Mouse (Mus musculus): ENCODE measurements around the gene BC053393. TPM values are rescaled to one million over a fixed set of nuclear protein-coding genes. Genes with fewer than 3 reads are reported as not detected.
"Not testable (repeated sequence)": the region's sequence is repeated elsewhere in the genome, so short reads cannot be mapped to it uniquely, and the experiment has no call there.

The BC053393 gene
- total and polyA plus RNA-seq, 2 experiments from 2014 or later = 0.07 TPM; not detected in 1

DNA sequence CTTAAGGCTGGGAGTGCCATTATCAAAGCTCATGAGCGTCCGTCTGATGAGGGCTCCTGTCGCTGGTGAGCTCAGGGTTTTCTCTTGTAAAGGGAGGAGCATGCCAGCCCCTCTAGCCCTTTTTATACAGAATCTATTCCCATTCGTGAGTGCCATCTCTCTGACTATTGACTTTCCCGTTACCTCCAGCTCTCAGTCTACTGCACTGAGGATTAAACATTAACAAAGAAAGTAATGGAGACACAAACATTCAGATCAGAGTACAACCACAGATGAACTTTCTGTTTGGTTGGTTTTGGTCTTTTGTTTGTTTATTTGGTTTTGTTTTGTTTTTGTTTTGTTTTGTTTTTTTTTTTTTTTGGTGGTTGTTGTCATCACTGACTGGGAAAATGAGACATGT is 11.4 kb downstream of the BC053393 start:
- no peak for DNase-seq
- Histone ChIP-seq H3K4me3 (ENCODE audit: low read depth, low read length) (no peak overlapping the region), H3K27me3 (ENCODE audit: insufficient read depth, low read length) (no peaks in the 10 kb centered on the region), H3K4me1 (ENCODE audit: insufficient read depth) (no peaks in the 10 kb centered on the region), H3K27ac (ENCODE audit: low read depth, low read length) (no peak overlapping the region), H3K4me2 (ENCODE audit: low read depth) (no peak overlapping the region), H3K36me3 (ENCODE audit: insufficient read depth) (no peaks in the 10 kb centered on the region), H3K9me3 (ENCODE audit: low read length) (no peaks in the 10 kb centered on the region), H3K9ac (no peak overlapping the region)
- WGBS = 81% methylated on average over 5 of the region's 5 CpGs
- no peak for TF ChIP-seq CTCF (IDR thresholded peaks at IDR 0.05; ENCODE audit: low read depth)
- no peak for ATAC-seq

DNA sequence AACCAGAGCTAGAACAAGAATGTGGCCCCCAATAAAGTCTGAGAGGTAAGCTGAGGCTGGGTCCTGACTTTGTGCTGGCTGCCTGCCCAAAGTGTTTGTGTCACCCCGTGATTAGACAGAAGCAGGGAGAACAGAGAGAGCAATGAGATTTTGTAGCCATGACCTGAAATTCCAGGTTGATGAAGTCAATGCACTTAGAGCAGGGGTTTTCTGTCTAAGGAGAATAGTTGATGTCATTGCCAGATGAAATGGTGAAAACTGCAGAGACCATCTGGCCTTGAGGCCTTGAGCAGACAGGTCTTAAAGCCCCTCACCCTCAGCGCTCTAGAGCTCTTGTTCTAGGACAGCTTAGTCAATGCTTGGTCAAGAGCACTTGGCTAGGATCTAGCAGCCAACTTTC is 21.1 kb downstream of the BC053393 start:
- no peaks in the 10 kb centered on the region for H3K9me3 ChIP-seq (ENCODE audit: low read length)
- no peak for DNase-seq
- no peak for ATAC-seq
- H3K4me3 ChIP-seq (ENCODE audit: low read depth, low read length) = no peak overlapping the region
- H3K36me3 ChIP-seq (ENCODE audit: insufficient read depth) = no peaks in the 10 kb centered on the region
- WGBS = 84% methylated on average over 2 of the region's 2 CpGs
- no peaks in the 10 kb centered on the region for H3K27me3 ChIP-seq (ENCODE audit: insufficient read depth, low read length)
- H3K9ac ChIP-seq = no peak overlapping the region
- no peaks in the 10 kb centered on the region for H3K4me1 ChIP-seq (ENCODE audit: insufficient read depth)
- H3K27ac ChIP-seq (ENCODE audit: low read depth, low read length) = no peak overlapping the region
- H3K4me2 ChIP-seq (ENCODE audit: low read depth) = no peak overlapping the region
- TF ChIP-seq CTCF (IDR thresholded peaks at IDR 0.05; ENCODE audit: low read depth) = no peak

DNA sequence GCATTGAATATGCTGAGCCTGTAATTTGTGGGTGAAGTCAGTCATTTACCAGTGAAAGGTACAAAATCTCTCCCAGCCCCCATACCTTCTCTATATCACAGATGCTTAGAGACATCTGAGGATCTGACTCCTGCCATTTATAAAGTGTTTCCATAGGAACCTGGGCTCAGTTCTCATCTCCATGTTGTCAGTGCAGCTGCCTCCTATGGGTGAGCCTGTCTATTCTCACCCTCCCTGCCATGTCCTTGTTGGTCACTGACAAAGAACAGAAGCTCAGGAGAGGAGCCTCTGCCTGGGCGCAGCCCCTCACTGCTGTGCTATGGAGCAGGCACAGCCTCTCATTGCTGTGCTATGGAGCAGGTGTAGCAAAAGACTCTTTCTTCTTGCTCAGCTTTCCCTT is 48.6 kb downstream of the BC053393 start:
- DNase-seq (peak; percentile 48), ATAC-seq (peak; percentile 82)
- Histone ChIP-seq H3K4me3 (ENCODE audit: low read depth, low read length) (no peak overlapping the region), H3K9ac (no peak overlapping the region), H3K4me2 (ENCODE audit: low read depth) (no peak overlapping the region), H3K27ac (ENCODE audit: low read depth, low read length) (peak overlapping the region; percentile 69), H3K27me3 (ENCODE audit: insufficient read depth, low read length) (no peaks in the 10 kb centered on the region), H3K9me3 (ENCODE audit: low read length) (no peaks in the 10 kb centered on the region), H3K36me3 (ENCODE audit: insufficient read depth) (no peaks in the 10 kb centered on the region), H3K4me1 (ENCODE audit: insufficient read depth) (no peaks in the 10 kb centered on the region; the same call in 1 of the 2 replicates)
- TF ChIP-seq CTCF (IDR thresholded peaks at IDR 0.05; ENCODE audit: low read depth) = peak; percentile 15; the same call in 1 of the 2 replicates
- WGBS = 72% methylated on average over 1 of the region's 1 CpGs

GRCm38 (mm10) chr11:46620414-46621168 is 49.3 kb downstream of the BC053393 start:
- ATAC-seq (peak; percentile 87), DNase-seq (peak; percentile 61)
- Histone ChIP-seq H3K4me3 (ENCODE audit: low read depth, low read length) (no peak overlapping the region), H3K4me1 (ENCODE audit: insufficient read depth) (no peaks in the 10 kb centered on the region; the same call in 1 of the 2 replicates), H3K36me3 (ENCODE audit: insufficient read depth) (no peaks in the 10 kb centered on the region), H3K9me3 (ENCODE audit: low read length) (no peaks in the 10 kb centered on the region), H3K4me2 (ENCODE audit: low read depth) (no peak overlapping the region), H3K27ac (ENCODE audit: low read depth, low read length) (peak overlapping the region; percentile 69), H3K27me3 (ENCODE audit: insufficient read depth, low read length) (no peaks in the 10 kb centered on the region), H3K9ac (no peak overlapping the region)
- TF ChIP-seq CTCF (IDR thresholded peaks at IDR 0.05; ENCODE audit: low read depth) = no peak
- WGBS = 57% methylated on average over 7 of the region's 7 CpGs

GRCm38 (mm10) chr11:46629211-46629795 is 58.0 kb downstream of the BC053393 start, which contains the start of gene Dppa1:
Gene Dppa1 (minus strand): TSS chr11:46629261.
- Histone ChIP-seq H3K4me2 (ENCODE audit: low read depth) (no peak within 1 kb of the TSS), H3K27me3 (ENCODE audit: insufficient read depth, low read length) (no peaks in the 10 kb centered on the region), H3K9ac (no peak within 1 kb of the TSS), H3K27ac (ENCODE audit: low read depth, low read length) (no peak within 1 kb of the TSS), H3K36me3 (ENCODE audit: insufficient read depth) (no peaks in the 10 kb centered on the region), H3K4me1 (ENCODE audit: insufficient read depth) (no peaks in the 10 kb centered on the region), H3K9me3 (ENCODE audit: low read length) (no peaks in the 10 kb centered on the region), H3K4me3 (ENCODE audit: low read depth, low read length) (no peak within 1 kb of the TSS)
- 91% methylated on average over 2 of the region's 2 CpGs for WGBS
- ATAC-seq (no peak), DNase-seq (no peak)
- no peak for TF ChIP-seq CTCF (IDR thresholded peaks at IDR 0.05; ENCODE audit: low read depth)

GRCm38 (mm10) chr11:46631635-46632034 is 60.3 kb downstream of the BC053393 start:
- H3K4me3 ChIP-seq (ENCODE audit: low read depth, low read length) = no peak overlapping the region
- no peak overlapping the region for H3K4me2 ChIP-seq (ENCODE audit: low read depth)
- peak; percentile 64 for DNase-seq
- no peaks in the 10 kb centered on the region for H3K9me3 ChIP-seq (ENCODE audit: low read length)
- H3K27me3 ChIP-seq (ENCODE audit: insufficient read depth, low read length) = no peaks in the 10 kb centered on the region
- H3K36me3 ChIP-seq (ENCODE audit: insufficient read depth) = no peaks in the 10 kb centered on the region
- TF ChIP-seq CTCF (IDR thresholded peaks at IDR 0.05; ENCODE audit: low read depth) = peak; percentile 74
- ATAC-seq = peak; percentile 88
- H3K4me1 ChIP-seq (ENCODE audit: insufficient read depth) = no peaks in the 10 kb centered on the region
- no peak overlapping the region for H3K27ac ChIP-seq (ENCODE audit: low read depth, low read length)
- WGBS = 28% methylated on average over 3 of the region's 3 CpGs
- no peak overlapping the region for H3K9ac ChIP-seq

DNA sequence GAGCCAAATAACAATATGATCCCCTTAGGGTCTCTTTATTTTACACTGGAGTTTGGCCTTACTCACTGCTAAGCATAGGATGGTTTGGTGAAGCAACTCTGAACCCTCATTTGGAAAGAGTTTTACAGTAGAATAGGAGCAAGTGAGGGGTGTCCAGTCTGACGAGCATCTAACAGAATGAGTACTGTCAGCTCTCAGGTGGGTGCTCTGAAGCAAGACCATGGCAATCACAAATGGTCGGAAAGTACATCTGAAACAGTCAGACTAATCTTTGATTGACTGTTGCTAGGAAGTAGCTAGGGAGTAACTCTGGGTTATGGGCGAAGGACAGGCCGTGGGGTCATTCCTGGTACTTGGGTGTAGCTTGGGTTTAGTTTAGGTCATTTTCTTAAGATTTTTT is 64.2 kb downstream of the BC053393 start:
- not testable (repeated sequence) for H3K36me3 ChIP-seq (ENCODE audit: insufficient read depth); H3K4me3 ChIP-seq (ENCODE audit: low read depth, low read length); H3K9ac ChIP-seq; H3K4me2 ChIP-seq (ENCODE audit: low read depth); H3K4me1 ChIP-seq (ENCODE audit: insufficient read depth); ATAC-seq; DNase-seq; H3K27ac ChIP-seq (ENCODE audit: low read depth, low read length); H3K9me3 ChIP-seq (ENCODE audit: low read length); H3K27me3 ChIP-seq (ENCODE audit: insufficient read depth, low read length)
- WGBS = 83% methylated on average over 4 of the region's 4 CpGs
